Mouse (Mus musculus) left cerebral cortex, postnatal 4 days (tissue): ENCODE measurements around the gene Trappc4. TPM values are rescaled to one million over a fixed set of nuclear protein-coding genes. Genes with fewer than 3 reads are reported as not detected.
"Not testable (repeated sequence)": the region's sequence is repeated elsewhere in the genome, so short reads cannot be mapped to it uniquely, and the experiment has no call there.

ENCODE experiments used
- DNase-seq: peaks from one replicate; pipeline ENCODE4 v3.0.0-alpha.2; 2022
- intact Hi-C: fragments of 180-260 bp; cut with DNase I; formaldehyde crosslinking; loops from one replicate; pipeline ENCODE4 v1.15.1; 2025
- microRNA-seq: library from miRNA; unstranded; fragments of <30 nt; microRNA quantifications from one replicate; pipeline ENCODE4 v1.2.0, GENCODE M21; 2022
- total RNA-seq, 2 experiments: library from RNA; stranded (reverse); gene quantifications; 2 replicates each; pipeline ENCODE4 v1.2.3; 2021

Gene Trappc4
- total RNA-seq, 2 experiments from 2014 or later = 126 to 129 TPM

- DNase-seq = no peak
- intact Hi-C loops = no loop called here
These were observed 42.9 kb downstream of the Trappc4 start for GRCm38 (mm10) chr9:44364480-44364879.

- DNase-seq, intact Hi-C loops: not testable (repeated sequence)
These were observed 45.5 kb downstream of the Trappc4 start for GRCm38 (mm10) chr9:44361931-44362330.

GRCm38 (mm10) chr9:44361190-44361917 is 46.0 kb downstream of the Trappc4 start, which contains the start of gene Vps11:
Gene Vps11 (minus strand): TSS chr9:44361670.
- peak; percentile 97 for DNase-seq
- intact Hi-C loops = no loop called here

DNA sequence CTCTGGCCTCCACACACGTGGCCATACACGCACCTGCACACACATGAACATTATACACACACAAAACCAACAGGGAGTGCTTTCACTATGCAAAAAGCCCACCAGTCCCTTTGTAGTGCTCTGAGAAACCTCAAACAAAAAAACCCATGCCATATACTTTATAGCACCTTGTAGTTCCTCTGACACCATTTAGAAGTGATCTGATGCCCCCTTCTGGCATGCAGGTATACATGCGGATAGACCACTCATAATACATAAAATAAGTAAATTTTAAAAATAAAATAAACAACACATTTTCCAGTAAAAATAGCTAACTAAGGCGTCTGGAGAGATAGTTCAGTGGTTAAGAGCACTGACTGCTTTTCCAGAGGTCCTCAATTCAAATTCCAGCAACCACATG is 50.2 kb downstream of the Trappc4 start:
- intact Hi-C loops = no loop called here
- no peak for DNase-seq

Small RNA genes within 50 kb of the gene (microRNA-seq; reads per million reads assigned to microRNA genes)
- gene Mir7085 = 1.5 reads per million

Other genes with a start within 250 kb of the Trappc4 start
- gene Cbl, start 173.6 kb downstream of the Trappc4 start, total RNA-seq = 10 to 100 TPM; 58.4 to 62.4 TPM
- gene Ccdc153, start 166.9 kb downstream of the Trappc4 start, total RNA-seq = 1 to 10 TPM; 3.5 to 4.6 TPM
- gene Pdzd3, start 156.1 kb downstream of the Trappc4 start, total RNA-seq = under 1 TPM; 0.40 to 0.72 TPM
- gene Nlrx1, start 139.0 kb downstream of the Trappc4 start, total RNA-seq = 1 to 10 TPM; 8.3 to 8.8 TPM
- 10 to 100 TPM; 64.0 to 71.1 TPM for gene Abcg4, start 119.0 kb downstream of the Trappc4 start, total RNA-seq
- gene Hinfp, start 101.9 kb downstream of the Trappc4 start, total RNA-seq = 10 to 100 TPM; 34.0 to 35.8 TPM
- gene C2cd2l, start 87.3 kb downstream of the Trappc4 start, total RNA-seq = 10 to 100 TPM; 69.5 to 74.9 TPM
- 10 to 100 TPM; 20.4 to 22.2 TPM for gene Dpagt1, start 81.6 kb downstream of the Trappc4 start, total RNA-seq
- gene H2afx, start 72.9 kb downstream of the Trappc4 start, total RNA-seq = 10 to 100 TPM; 81.0 to 82.7 TPM
- 10 to 100 TPM; 21.5 to 23.8 TPM for gene Hmbs, start 63.4 kb downstream of the Trappc4 start, total RNA-seq
- 10 to 100 TPM; 39.5 to 45.9 TPM for gene Vps11, start 45.9 kb downstream of the Trappc4 start, total RNA-seq
- gene Hyou1, start 28.1 kb downstream of the Trappc4 start, total RNA-seq = 10 to 100 TPM; 87.2 to 90.0 TPM
- 10 to 100 TPM; 41.5 to 44.9 TPM for gene Slc37a4, start 10.7 kb downstream of the Trappc4 start, total RNA-seq
- gene Rps25, start 461 bp downstream of the Trappc4 start, total RNA-seq = 1,000 to 10,000 TPM in 1 of 2 experiments, 100 to 1,000 TPM in 1; 978 to 1,068 TPM
- gene Ccdc84, start 11.0 kb upstream of the Trappc4 start, total RNA-seq = 10 to 100 TPM; 21.6 to 23.4 TPM
- not detected for gene Foxr1, start 33.5 kb upstream of the Trappc4 start, total RNA-seq
- gene Upk2, start 47.4 kb upstream of the Trappc4 start, total RNA-seq = not detected
- gene Bcl9l, start 75.2 kb upstream of the Trappc4 start, total RNA-seq = 100 to 1,000 TPM; 109 to 113 TPM
- not detected for gene Cxcr5, start 154.3 kb upstream of the Trappc4 start, total RNA-seq
- 100 to 1,000 TPM; 144 to 146 TPM for gene Ddx6, start 197.3 kb upstream of the Trappc4 start, total RNA-seq